Mouse (Mus musculus) liver, adult 2 months (tissue): Measurements from ENCODE around the gene Esyt2.
"Not testable (repeated sequence)": the region's sequence is repeated elsewhere in the genome, so short reads cannot be mapped to it uniquely, and the experiment has no call there.

Experiments used
- CTCF ChIP-seq: fragments of 200-500 bp; IDR thresholded peaks from 2 replicates; pipeline ENCODE4 v1.5.1; 2011; ENCODE audit warnings: low read depth, low read length, control low read depth
- POLR2A ChIP-seq: fragments of 200-500 bp; IDR thresholded peaks from 2 replicates; pipeline ENCODE4 v1.6.1; 2011; ENCODE audit warnings: low read length, control low read depth; ENCODE audit not compliant: insufficient read depth; ENCODE audit errors: extremely low read depth

DNA sequence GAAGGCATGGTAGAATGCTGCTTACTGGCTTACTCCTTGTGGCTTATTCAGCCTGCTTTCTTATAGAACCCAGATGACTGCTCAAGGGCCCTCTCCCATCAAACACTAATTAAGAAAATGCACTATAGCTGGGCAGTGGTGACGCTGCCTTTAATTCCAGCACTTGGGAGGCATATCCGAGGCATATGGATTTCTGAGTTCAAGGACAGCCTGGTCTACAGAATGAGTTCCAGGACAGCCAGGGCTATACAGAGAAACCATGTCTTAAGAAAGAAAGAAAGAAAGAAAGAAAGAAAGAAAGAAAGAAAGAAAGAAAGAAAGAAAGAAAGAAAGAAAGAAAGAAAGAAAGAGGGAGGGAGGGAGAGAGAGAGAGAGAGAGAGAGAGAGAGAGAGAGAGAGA lies 5.9 kb upstream of the Esyt2 start, which contains the start of gene Gm11027:
- TF ChIP-seq CTCF, POLR2A: not testable (repeated sequence)
